Mouse (Mus musculus) kidney, postnatal 25 days (tissue): ENCODE results near the gene Cacna1e.

Experiments
- DNase-seq, 2 experiments: peaks; one replicate each; pipeline ENCODE4 v3.0.0; 2021; ENCODE audit warnings: mixed read lengths in 2 of 2

Gene Cacna1e

DNA sequence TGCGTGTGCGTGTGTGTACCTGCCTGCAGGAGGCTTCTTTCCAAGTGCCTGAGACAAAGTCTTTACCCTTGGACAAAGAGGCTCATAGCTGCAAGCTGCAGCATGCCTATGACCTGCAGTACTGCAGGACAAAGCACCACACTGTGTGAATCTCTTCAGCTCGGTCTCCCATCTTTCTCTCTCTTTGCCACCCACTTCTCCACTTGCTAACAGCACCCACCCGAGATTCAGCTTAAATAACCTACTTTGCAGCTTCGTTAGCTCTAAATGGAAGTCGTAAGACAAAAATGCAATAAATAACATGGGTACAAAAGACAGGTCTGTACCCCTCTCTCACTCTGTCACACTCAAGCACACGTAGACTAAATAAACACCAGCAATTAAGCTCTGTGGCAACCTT is 268.5 kb downstream of the Cacna1e start:
- no peak for DNase-seq

DNA sequence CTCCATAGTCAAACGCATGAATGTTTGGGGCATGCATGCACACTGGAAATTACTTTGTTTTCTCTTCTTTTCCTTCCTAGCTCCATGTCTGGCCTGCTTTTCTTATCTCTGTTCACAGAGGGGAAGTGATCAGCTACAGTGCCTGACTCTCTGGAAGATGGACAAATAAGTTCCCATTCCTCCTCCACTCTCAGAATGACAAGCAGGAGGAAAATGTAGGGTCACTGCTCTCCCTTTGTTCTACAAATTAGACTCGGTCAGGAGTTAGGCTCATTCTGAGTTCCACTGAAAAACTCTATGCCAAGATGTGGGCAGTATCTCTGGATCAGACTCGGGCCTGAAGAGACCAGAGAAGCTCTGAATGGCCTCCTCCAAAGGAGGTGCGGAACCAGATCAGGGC is 275.8 kb downstream of the Cacna1e start:
- DNase-seq, result no peak

DNA sequence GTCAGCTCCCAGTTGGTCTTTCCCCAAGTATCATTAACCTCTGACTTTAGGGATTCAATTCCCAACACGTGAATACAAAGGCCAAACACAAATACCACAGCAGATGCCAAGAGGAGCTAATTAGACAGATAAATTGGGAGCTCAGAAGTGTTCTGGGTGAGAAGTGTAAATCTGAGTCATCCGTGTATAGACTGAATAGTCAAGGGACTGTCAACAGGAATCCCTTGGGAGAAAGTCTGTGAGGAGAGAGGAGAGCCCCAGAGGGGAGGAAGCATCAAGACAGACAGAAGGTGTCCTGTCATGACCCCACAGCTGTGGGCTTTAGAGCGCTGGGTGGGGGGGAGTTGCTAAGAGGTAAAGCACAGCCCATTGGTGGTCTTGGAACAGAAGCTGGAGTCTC is 276.9 kb downstream of the Cacna1e start:
- no peak for DNase-seq

DNA sequence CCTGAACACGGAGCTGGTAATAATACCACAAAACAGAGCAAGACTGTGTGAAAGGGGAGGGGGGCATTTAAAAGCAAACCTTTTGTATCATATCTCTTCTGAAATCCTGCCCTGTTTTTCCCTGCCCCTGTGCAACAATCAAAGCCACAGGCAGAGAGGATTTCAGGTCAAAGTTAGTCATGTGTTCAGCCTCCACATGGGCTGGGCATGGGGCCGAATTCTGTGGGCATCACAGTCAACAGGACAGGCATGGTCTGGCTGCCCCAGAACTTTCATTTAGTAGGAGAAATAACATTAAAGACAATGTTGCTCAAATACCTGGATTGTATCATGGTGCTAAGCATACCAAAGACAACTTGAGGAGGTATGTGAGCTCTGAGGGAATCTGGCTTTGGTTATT is 278.7 kb downstream of the Cacna1e start:
- DNase-seq, result no peak

DNA sequence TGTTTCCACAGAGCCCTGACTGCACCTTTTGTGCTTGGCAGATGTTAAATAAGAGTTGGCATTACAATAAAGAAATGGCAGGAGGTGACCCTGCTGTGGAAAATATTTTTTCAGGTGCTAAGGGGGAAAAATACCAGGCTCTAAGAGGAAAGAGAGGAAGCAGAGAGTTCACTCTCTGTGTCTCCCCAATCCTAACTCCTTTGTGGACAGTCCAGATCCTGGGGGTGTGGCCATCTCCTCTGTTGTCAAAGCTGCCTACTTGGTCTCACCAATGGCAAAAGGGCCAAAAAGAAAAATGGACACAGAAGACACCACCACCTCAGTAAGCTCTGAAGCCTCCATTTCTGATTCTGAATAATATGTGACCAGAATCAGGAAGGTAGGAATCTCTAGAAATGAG is 280.5 kb downstream of the Cacna1e start:
- no peak for DNase-seq

DNA sequence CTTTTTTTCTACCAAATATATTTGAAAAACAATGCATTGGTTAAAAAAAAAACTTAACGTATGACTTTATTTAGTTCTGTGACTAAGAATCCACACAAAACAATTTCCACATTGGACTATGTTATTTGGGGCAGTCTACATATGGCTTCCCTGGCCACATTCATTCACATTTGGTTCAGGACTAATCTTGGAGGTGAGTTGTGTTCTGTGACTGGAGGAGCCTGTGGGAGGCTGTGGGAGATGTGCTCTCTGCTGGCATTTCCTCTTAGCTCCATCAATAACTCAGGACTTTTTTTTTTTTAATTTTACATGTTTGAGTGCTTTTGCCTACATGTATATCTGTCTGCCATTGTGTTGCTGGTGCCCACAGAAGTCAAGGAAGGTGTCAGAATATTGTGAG is 281.8 kb downstream of the Cacna1e start:
- DNase-seq, result no peak

DNA sequence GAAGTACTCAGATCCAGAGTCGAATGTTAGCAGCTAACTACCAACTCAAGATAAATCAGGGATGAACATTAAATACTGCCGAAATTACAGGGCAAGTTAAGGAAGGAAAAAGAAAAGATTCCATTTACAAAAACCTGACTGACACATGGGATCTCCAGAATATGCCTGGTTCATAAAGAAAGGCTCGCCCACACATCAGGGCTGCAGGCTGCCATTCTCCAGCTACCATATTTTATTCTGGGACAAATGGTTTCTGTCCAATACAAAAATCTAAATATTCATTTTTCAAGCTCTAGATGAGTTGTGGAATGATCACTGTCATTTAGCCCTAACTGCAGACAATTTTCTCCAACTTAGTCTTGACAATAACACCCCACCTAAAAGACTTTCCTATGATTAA is 301.8 kb downstream of the Cacna1e start:
- no peak for DNase-seq

DNA sequence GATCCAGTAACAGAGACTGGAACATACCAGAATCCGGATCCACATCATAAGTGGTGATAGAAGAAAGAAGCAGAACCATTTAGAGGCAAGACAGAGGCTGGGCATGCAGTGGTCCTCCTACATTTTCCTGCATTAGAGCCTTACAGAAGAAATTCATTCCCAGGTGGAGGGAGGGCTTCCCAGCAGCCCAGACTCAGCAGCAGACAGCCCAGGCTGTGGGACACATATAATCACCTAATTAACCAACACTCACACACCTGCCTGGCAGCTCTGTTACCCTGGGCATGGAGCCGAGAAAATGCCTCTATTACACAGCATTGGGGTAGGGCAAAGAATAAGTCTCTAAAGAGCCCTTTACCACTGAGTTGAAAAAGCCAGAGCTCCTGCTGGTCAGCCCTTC is 304.4 kb downstream of the Cacna1e start:
- no peak for DNase-seq

DNA sequence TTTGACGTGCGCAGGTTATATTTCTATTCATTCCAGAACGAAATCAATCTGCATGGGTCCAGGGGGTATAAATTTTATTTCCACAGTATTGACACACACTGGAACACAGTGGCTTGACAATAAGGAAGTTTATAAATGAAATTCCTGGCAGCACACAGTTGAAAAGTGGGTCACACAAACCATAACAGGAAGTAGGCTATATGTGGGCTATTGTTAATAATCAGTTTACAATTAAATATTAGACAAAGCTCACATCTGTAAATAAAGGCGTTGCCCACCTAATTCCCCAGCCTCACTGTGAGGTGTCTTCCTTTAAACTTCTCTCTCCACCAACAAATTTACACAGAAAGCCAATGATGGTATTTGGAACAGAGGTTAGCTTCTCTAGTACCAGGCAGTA is 305.6 kb downstream of the Cacna1e start:
- no peak for DNase-seq

DNA sequence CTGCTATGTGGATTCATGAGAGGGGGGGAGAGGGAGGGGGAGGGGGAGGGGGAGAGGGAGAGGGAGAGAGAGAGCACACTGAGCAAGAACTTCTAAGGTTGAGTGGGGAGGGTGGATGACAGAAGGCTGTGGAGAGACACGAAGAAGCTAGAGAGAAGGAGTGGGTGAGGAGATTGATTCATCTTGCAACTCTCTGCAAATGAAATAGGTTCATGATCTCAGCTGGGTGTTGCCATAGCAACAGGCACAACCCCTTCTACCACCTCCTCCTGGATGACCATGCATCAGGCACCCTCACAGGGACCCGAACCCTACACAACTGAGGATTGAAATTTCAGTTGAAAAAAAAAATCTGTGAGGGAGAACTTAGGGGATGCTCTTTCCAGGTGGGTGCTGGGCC is 307.9 kb downstream of the Cacna1e start:
- no peak for DNase-seq

DNA sequence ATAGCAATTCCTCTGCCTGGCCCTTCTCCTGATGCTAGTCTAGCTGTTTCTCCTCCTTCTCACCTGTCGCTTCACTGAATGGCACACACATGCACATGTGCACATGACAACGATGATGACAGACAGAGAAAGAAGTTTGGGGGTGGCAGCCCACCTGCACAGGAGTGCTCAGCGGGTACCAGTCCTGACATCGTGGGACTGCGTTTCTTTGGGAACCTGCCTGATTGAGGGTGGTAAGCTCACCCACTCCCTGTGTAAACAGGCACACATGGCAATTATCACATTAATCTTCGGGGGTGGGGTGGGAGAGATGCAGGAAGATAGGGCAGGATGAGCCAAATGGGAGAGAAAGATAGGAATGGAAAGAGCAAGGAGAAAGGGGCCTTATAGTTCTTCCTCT is 318.3 kb downstream of the Cacna1e start:
- DNase-seq, result no peak

DNA sequence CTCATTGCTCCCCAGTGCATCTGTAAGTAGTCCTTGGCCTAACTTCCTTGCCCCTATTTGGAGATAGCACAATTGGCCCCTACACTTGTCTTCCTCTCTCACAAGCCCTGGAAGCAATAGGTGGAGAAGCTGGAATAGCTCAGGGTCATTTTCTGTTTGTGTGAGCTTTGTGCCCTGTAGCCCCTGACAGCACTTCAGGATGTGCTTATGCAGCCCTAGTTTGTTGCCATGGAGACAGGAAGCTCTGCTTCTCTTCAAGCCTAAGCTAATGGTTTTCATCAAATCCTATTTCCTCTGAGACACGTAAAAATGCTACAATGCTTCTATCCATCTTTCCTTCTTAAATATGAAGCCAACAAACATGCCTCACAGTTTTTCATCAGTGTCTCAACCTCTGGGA is 328.5 kb downstream of the Cacna1e start:
- DNase-seq, result no peak

DNA sequence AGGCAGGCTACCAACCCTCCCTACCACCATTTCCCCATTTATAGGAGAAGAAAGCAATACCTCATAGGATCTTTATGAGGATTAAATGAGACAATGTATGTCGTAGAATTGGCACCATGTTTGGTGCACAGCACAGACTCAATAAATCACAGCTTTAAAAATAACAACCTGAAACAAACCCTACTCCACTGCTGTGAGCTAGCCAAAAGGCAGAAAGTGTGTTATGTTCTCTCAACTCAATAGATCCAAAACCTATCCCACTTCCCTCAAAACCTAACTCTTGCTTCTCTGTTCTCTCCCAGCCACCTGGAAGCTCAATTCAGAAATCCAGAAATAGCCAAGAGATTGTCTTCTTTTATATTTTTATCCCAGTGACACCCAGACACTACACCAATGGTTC is 331.2 kb downstream of the Cacna1e start:
- no peak for DNase-seq

DNA sequence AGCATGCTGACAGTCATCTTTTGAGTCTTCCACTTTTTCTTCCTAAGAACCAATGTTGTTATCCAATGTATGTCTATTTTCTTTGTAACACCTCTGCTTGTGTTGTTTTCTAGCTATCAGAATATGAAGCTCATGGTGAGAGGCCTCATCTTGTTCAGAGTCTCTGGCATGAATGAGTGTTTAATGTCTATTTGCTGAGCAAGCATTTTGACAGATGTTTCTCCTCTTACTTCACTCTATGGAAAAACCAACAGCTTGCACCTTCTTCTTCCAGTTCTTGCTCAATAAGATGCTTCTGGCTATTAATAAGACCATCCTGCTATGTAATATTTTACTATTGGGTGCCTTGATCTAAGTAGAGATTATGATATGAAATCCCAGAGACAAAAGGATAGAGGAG is 346.9 kb downstream of the Cacna1e start:
- no peak for DNase-seq

DNA sequence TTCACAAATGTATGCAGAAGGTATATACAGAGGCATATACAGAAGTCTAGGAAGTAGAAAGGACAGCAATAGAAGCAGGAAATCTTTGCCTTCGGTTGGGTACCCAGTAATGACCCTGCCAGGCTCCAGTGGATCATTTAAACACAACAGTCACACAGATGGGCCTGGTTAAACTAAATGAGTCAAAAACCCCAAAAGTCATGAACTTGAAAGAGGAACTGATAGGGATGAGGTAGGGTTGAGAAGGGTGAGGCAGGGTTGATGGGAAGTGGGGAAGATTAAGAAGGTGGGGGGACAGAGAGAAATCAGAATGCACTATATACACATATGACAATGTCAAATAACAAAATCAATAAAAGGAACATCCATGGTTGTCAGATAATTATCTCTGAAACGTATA is 347.5 kb downstream of the Cacna1e start:
- no peak for DNase-seq

DNA sequence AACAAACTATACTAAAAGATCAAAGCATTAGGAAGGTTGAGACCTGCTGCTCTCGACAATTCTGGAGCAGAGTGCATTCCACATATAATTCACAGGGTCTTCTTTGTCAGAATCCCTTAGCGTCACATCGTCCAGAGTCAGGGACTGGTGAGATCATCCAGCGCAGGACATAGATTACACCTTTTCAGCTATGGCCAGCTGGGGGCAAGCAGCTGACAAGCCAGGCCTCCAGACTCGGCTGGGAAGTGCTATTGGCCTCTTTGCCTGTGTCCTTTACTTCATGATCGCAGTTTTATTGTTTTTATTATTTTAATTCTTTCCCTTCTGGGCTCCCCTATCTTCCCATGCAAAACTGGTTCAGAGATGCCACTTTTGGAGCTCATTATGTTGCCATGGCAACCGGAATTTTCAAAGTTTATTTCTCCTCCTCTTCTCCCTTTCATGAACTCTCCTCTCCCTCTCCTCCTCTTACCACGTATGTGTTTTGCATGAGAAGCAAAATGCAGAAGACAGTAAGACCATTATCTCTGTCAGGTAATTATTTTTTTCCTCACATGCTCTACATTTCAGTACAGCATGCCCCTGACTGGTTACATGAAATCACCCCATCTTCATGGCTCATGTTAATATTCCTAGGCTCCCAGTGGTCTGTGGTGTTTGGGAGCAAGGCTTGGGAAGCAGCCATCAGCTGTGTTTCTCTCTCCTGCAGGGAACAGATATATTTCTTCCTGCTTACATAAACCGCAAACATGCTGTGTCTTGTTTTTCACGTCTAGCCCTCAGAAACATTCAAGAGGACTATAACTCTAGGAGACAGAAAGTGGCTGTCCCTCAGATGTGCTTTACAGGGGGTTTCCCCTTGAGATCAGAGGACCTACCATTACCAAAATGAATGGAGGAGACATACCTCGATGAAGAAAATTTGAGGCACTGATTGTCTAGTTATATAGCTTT is 351.0 kb downstream of the Cacna1e start:
- no peak for DNase-seq

DNA sequence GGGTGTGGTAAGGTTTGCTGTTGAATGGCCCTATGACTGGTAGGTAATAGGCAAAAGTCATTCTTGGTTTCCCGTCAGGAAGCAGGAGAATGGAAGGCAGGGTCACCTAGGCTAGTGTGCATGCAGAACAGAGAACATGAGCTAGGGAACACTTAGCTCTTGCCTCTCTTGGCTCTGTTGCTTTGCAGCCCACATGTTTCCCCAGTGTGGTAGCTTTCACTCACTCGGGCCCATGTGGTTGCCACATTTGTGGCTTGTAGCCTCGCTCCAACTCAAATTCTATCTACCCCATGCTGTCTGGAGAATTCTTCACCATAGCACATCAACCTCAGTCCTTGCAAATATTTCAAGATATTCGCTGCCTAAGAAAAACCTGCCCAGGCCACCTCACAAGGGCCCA is 354.6 kb downstream of the Cacna1e start:
- DNase-seq, result no peak

DNA sequence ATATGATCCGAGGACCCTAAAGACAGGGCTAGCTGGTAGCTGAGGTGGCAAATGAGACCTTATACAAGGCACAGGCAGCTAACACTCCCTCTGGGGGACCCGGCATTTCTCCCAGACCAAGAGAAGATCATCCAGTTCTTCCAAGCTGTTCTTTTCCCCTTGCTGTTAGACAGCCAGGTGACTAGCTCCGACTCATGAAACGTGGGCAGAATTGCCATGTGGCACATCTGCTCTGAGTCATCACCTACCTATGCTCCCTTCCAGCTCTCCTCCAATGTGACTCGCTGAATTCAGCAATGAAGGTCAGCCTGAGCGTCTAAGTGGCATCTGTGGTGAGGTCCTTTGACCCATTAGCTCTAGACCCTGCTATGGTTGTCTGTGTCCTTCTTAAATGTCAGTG is 355.5 kb downstream of the Cacna1e start:
- no peak for DNase-seq

DNA sequence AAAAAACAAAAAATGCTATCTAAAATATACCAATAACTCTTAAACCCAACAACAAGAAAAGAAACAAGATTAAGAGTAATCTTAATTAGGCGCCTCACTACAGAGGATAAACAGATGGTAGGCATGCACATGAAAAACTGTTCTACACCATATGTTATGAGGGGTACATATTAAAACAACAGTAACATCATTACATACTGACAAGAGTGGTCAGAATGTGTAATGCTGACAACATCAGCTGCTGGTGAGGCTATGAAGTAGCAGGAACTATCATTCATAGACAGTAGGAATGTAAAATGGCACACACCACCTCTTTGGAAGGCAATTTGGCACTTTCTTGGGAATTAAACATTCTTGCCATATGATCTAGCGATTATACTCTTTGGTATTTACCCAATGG is 363.6 kb downstream of the Cacna1e start:
- DNase-seq, result no peak

DNA sequence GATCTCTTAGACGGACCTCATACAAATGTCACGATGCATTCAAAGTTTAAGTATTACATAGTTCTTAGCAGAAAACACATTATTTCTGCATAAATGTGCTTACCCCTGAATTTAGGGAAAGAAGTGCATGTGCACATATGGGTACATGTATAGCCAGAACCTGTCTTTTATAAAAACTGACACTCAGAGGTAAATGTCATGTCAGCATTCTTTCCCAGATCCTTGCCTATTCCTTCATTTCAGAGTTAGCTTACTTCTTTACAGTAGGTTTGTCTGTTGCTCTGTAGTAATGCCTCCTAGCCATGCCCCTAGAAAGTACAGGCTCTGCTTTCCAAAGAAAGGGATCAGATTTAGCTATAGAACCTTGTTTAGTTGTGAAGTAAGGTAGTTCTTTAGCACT is 369.0 kb downstream of the Cacna1e start:
- no peak for DNase-seq

DNA sequence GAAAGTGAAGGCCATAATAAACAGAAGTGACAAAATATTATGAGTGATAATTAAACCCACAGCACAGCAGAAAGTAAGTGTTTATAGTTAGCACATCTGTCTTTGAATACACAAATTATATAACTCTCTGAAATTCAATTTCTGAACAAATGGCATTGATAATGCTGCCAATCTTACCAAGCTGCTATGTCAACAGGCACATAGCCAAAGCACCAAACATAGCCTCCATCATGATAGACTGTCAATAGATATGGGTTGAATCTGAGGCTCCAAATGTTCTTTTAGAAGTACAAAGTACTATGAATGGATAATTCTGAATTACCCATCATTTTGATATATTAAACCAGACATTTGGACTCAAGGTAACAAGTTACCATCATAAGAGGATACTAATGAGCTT is 372.6 kb downstream of the Cacna1e start:
- no peak for DNase-seq

DNA sequence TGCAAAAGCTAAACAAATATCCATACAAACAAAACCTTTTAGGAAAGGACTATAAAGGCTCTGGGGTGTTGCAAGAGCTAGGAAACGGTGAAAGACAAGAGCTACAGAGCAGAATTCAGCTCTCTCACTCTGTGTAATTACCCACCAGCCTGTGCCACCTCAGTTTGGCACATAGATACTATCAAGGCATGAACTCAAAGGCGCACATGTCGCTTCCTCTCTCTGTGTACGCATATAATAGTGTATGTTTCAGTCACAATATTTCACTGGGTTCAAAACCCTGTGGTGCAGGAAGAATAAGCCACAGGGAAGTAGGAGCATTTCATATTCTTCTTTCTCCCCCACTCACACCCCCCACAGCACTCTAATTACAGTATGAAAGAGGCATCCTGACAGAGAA is 380.3 kb downstream of the Cacna1e start:
- no peak for DNase-seq

DNA sequence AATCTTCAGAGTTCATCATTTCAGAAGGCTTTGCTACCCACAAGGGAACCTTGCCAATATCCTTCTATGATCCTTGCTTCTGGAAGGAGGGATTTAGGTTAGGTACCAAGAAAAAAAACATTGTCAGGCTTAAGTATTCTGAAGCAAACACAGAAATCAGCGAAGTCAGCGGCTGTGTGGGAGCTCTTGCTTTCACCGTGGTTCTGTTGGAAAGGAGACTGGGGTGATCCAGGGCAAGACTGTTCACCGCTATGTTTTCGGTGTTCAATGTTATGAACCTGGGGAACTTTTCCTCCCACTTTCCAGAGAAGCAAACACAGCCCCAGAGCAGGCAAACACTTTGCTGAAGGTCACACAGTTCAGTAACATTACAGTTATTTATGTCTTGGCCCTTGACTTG is 383.4 kb downstream of the Cacna1e start:
- no peak for DNase-seq

DNA sequence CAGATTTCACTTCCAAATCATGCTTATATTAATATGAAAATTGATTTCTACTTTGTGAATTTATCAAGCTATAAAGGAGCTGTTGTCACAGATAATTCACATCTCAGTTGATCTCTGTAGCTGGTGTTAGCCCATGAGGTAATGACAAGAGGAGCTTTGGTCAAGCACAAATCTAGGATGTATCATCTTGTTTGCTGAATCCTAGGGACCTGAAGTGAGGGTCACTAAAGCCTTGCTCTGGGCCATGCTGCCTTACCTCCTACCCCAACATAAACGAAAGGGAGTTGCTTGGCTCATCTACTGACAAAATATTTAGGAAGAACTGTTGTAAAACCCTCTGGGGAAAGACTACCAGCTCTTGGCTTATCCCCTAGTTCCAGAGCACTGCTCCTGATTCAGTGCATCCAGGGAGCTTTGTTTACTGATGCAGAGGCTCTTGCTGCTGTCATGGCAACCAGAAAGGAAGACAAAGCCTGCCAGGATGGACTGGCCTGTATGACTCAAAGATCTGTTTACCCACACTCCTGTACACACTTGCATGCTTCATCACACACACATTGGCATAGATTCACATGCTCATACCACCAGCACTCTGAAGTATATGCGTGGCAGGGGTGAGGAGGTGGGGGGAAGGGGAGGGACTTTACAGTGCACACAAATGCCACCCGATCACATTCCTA is 384.0 kb downstream of the Cacna1e start:
- no peak for DNase-seq

DNA sequence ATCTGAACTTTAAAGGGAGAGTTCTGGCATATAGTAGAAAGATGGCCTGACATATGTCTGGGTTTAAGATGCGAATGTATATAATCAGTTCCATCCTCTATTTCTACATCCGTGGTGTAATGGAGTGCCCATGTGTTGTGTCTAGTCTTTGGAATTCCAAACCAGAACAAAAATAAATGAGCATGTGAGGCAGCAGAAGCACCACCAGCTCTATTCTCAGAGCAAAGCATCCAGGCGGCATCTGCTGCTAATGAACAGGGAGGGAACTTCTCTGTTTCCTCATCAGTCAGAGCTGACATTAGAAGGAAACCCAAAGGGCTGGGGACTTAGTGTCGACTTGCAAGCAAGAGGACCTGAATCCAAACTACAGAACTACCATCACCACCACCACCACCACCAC is 385.5 kb downstream of the Cacna1e start:
- no peak for DNase-seq
